Mouse (Mus musculus) brain, embryonic 14.5 days (tissue): Measurements from ENCODE around the gene Gm13695. TPM values are rescaled to one million over a fixed set of nuclear protein-coding genes. Genes with fewer than 3 reads are reported as not detected.
A peak's percentile ranks its signal among the peaks of the same experiment; 100 is the strongest.
"Not testable (repeated sequence)": the region's sequence is repeated elsewhere in the genome, so short reads cannot be mapped to it uniquely, and the experiment has no call there.

ENCODE experiments used
- DNase-seq: peaks from one replicate; pipeline ENCODE4 v3.0.0-alpha.2; 2011; ENCODE audit warnings: low read depth
- CTCF ChIP-seq: fragments of 200-500 bp; IDR thresholded peaks from 2 replicates; pipeline ENCODE4 v1.5.1; 2012; ENCODE audit warnings: inconsistent platforms, mild to moderate bottlenecking, moderate library complexity, borderline replicate concordance; ENCODE audit not compliant: insufficient read depth, insufficient read length; ENCODE audit errors: extremely low read depth
- POLR2A ChIP-seq: fragments of 200-500 bp; IDR thresholded peaks from 2 replicates; pipeline ENCODE4 v1.6.1; 2012; ENCODE audit warnings: mild to moderate bottlenecking, inconsistent platforms, borderline replicate concordance; ENCODE audit not compliant: poor library complexity, insufficient read depth, insufficient read length, severe bottlenecking; ENCODE audit errors: extremely low read depth
- polyA plus RNA-seq: library from polyadenylated mRNA; depleted of rRNA; stranded (reverse); fragments of >200 nt; gene quantifications from 2 replicates; pipeline ENCODE4 v1.2.3, GENCODE M21; 2012; rRNA removed

Gene Gm13695
- polyA plus RNA-seq = not detected in 2 replicates

DNA sequence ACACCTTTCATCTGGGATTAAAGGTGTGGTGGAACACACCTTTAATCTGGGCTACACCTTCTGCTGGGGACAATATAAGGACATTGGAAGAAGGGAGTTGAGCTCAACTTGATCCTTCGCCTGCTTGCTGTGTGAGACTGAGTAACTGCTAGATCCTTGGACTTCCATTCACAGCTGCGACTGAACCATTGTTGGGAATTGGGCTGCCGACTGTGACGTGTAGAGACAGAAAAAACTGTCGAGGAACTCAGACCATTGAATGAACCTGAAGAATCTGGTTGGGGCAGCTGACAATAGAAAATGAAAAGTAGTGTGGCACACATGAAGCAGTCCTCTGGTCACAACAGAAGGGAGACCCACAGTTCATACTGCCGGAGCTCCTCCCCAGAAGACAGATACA lies at the start of gene Gm13695:
Gm13695 (plus strand) TSS at position 301 of the 400 bp plus-strand sequence.
- not testable (repeated sequence) for DNase-seq

DNA sequence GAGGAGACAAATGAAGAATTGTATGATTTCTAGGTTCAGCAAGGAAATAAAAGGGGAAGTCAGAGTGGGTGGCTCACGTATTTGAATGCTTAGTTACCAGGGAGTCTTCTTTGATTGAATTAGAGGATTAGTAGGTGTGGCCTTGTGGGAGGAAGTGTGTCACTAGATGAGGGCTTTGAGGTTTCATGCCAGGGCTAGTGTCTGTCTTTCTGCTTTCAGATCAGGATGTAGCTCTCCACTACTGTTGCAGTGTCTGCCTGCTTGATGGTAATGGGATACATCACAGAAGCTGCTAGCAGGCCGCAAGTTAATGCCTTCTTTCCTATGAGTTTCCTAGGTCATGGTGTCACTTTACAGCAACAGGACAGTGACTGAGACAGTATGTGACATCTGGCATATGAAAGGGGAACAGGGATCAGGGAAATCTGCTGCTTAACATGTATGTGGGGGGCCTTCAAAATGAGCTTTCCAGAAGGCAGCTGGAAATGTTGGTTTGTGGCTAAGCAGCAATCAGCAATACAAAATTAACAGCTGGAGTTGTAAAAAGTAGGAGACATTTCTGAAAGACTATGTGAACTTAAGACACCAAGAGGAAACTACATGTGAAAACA lies 37.5 kb upstream of the Gm13695 start:
- TF ChIP-seq POLR2A (no peak), CTCF (no peak)
- no peak for DNase-seq

DNA sequence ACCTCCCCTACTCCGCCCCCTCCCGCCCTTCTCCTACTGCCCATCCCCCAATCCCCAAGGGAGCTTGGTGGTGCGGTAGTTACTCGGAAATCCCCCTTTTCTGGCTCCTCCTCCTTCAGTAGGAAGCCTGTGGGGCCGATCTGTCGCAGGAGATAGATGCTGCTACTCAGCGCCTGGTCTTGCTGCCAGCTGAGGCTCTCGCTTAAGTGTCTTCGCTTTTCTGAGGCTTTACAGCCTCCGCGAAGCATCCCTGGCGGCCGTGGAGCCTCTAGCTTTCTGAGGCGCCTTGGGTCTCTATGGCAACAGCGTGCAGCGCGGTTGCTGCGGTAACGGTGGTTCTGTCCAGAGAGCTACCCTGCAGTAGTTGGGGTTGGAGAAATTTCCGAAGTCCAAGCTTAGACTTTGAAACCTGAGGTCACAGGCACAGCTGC lies 26.2 kb upstream of the Gm13695 start, which contains the start of gene Zswim2:
Zswim2 (minus strand) TSS at position 298 of the 431 bp plus-strand sequence.
- peak; percentile 2; the same call in 1 of the 2 replicates for TF ChIP-seq CTCF
- no peak for TF ChIP-seq POLR2A
- peak; percentile 95 for DNase-seq

DNA sequence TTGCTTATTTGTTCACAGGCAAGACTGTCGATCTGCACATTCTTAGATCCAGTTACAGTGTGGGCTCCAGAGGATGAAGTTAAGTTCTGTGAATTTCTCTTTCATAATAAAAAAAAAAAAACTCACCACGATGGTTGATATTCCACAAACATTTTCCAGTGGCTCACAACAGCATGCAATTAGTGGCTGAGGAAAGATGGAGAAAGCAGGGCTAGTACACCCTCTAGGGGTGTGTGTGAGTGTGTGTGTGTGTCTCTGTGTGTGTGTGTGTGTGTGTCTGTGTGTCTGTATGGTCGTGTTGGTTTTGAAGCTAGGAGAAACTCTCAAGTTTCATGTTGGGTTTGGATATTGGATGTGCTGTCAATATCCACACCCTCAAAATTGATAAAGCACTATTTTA lies 25.7 kb upstream of the Gm13695 start:
- no peak for DNase-seq

DNA sequence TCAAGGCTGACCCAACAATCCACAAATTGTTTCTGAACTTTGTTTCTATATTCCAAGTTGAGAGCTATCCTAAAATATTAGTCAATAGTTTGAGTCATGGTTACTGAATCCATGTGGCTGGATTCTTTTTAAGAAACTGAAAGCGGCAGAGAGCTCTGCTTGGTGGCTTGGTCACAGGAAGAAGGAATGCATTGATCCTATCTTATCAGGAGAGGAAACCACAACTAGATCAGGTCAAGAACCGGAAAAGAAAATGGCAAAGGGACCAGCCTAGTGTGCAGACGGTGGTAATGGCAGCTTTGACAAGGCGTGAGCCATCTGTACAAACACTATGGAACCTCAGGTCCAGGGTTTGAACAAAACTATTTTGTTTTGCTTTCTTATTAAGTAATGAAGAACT lies 25.3 kb upstream of the Gm13695 start:
- no peak for TF ChIP-seq POLR2A
- no peak for TF ChIP-seq CTCF

More for the DNA sequence above, 25.7 kb upstream of the Gm13695 start:
- no peak for TF ChIP-seq CTCF
- no peak for TF ChIP-seq POLR2A

DNA sequence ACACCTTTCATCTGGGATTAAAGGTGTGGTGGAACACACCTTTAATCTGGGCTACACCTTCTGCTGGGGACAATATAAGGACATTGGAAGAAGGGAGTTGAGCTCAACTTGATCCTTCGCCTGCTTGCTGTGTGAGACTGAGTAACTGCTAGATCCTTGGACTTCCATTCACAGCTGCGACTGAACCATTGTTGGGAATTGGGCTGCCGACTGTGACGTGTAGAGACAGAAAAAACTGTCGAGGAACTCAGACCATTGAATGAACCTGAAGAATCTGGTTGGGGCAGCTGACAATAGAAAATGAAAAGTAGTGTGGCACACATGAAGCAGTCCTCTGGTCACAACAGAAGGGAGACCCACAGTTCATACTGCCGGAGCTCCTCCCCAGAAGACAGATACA lies 11.7 kb upstream of the Gm13695 start, which contains the start of gene Gm13698:
Gm13698 (plus strand) TSS at position 301 of the 400 bp plus-strand sequence.
- DNase-seq = not testable (repeated sequence)

More for the DNA sequence above, 25.3 kb upstream of the Gm13695 start:
- no peak for DNase-seq

DNA sequence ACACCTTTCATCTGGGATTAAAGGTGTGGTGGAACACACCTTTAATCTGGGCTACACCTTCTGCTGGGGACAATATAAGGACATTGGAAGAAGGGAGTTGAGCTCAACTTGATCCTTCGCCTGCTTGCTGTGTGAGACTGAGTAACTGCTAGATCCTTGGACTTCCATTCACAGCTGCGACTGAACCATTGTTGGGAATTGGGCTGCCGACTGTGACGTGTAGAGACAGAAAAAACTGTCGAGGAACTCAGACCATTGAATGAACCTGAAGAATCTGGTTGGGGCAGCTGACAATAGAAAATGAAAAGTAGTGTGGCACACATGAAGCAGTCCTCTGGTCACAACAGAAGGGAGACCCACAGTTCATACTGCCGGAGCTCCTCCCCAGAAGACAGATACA lies 5.9 kb upstream of the Gm13695 start, which contains the start of gene Gm13693:
Gm13693 (plus strand) TSS at position 301 of the 400 bp plus-strand sequence.
- DNase-seq = not testable (repeated sequence)

DNA sequence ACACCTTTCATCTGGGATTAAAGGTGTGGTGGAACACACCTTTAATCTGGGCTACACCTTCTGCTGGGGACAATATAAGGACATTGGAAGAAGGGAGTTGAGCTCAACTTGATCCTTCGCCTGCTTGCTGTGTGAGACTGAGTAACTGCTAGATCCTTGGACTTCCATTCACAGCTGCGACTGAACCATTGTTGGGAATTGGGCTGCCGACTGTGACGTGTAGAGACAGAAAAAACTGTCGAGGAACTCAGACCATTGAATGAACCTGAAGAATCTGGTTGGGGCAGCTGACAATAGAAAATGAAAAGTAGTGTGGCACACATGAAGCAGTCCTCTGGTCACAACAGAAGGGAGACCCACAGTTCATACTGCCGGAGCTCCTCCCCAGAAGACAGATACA lies 5.7 kb downstream of the Gm13695 start, which contains the start of gene Gm13696:
Gm13696 (plus strand) TSS at position 301 of the 400 bp plus-strand sequence.
- not testable (repeated sequence) for DNase-seq

DNA sequence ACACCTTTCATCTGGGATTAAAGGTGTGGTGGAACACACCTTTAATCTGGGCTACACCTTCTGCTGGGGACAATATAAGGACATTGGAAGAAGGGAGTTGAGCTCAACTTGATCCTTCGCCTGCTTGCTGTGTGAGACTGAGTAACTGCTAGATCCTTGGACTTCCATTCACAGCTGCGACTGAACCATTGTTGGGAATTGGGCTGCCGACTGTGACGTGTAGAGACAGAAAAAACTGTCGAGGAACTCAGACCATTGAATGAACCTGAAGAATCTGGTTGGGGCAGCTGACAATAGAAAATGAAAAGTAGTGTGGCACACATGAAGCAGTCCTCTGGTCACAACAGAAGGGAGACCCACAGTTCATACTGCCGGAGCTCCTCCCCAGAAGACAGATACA lies 11.5 kb downstream of the Gm13695 start, which contains the start of gene Gm13694:
Gm13694 (plus strand) TSS at position 301 of the 400 bp plus-strand sequence.
- not testable (repeated sequence) for DNase-seq

DNA sequence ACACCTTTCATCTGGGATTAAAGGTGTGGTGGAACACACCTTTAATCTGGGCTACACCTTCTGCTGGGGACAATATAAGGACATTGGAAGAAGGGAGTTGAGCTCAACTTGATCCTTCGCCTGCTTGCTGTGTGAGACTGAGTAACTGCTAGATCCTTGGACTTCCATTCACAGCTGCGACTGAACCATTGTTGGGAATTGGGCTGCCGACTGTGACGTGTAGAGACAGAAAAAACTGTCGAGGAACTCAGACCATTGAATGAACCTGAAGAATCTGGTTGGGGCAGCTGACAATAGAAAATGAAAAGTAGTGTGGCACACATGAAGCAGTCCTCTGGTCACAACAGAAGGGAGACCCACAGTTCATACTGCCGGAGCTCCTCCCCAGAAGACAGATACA lies 17.3 kb downstream of the Gm13695 start, which contains the start of gene Gm13697:
Gm13697 (plus strand) TSS at position 301 of the 400 bp plus-strand sequence.
- not testable (repeated sequence) for DNase-seq

DNA sequence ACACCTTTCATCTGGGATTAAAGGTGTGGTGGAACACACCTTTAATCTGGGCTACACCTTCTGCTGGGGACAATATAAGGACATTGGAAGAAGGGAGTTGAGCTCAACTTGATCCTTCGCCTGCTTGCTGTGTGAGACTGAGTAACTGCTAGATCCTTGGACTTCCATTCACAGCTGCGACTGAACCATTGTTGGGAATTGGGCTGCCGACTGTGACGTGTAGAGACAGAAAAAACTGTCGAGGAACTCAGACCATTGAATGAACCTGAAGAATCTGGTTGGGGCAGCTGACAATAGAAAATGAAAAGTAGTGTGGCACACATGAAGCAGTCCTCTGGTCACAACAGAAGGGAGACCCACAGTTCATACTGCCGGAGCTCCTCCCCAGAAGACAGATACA lies 23.1 kb downstream of the Gm13695 start, which contains the start of gene Gm13691:
Gm13691 (plus strand) TSS at position 301 of the 400 bp plus-strand sequence.
- not testable (repeated sequence) for DNase-seq

DNA sequence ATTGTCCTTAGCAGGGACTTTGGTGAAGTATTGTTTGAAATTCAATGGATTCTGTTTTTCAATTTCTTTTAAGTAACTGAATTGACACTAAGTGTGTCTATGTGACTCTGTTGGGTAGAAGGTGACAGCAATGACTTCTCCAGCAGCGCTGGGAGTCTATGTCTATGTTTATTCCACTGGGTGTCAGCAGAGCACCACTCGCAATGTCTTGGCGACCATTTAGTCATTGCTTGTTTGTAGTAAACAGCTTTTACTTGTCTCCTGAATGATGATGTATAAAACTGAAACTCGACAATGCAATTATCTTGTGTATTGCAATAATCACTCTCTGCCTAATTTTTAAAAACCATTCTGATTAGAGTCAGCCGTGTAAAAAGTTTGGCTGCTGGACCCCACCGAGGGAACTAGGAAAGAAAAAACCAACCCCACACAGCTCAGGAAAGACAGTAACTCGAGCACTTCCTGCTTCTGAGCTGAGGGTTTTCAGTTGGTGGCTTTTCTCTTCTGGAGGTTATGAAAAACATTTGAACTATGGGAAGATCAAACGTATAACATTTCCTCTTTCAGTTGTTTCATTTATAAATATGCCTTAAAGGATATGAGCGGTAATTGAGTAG lies 26.6 kb downstream of the Gm13695 start:
- DNase-seq = not testable (repeated sequence)

DNA sequence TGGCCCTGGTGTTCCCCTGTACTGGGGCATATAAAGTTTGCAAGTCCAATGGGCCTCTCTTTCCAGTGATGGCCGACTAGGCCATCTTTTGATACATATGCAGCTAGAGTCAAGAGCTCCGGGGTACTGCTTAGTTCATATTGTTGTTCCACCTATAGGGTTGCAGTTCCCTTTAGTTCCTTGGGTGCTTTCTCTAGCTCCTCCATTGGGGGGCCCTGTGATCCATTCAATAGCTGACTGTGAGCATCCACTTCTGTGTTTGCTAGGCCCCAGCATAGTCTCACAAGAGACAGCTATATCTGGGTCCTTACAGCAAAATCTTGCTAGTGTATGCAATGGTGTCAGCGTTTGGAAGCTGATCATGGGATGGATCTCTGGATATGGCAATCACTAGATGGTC lies 27.4 kb downstream of the Gm13695 start:
- DNase-seq = not testable (repeated sequence)

DNA sequence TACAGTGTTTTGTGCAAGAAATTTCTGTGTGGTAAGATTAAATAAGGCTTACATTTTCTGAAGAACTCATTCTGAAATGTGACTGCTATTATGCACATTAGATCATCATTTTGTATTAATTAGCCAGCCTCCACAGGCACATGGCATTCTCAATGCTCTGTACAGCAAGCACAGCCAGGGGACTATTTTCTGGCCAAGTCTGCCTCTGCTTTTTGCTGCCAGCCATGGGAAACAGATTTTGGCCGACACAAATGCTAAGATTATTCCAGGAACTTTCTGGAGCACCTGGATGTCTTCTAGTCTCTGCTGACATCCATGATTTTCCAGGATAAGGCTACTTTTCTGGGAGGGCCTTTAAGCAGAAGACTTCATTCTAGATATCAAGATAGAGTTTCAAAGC lies 41.8 kb downstream of the Gm13695 start:
- DNase-seq = peak; percentile 67
- TF ChIP-seq CTCF (no peak), POLR2A (no peak)

DNA sequence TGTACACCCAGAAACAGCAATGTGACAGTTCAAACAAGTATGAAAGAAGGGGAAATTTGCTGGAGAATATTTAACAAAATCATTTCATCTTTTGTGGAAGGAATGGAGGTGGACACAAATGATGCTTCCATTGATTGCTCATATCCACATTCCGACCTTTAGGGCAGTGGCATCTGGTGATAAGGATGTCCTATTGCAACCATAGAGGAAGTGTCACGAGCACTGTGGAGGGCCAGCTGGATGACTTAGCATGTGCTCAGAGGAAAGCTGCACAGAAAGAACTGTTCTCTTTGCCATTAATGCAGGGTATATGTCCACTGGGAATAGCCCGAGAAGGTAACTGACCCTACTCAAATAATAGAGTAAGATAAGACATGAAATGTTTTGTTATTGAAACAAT lies 42.7 kb downstream of the Gm13695 start:
- no peak for DNase-seq
- TF ChIP-seq POLR2A = no peak
- no peak for TF ChIP-seq CTCF

DNA sequence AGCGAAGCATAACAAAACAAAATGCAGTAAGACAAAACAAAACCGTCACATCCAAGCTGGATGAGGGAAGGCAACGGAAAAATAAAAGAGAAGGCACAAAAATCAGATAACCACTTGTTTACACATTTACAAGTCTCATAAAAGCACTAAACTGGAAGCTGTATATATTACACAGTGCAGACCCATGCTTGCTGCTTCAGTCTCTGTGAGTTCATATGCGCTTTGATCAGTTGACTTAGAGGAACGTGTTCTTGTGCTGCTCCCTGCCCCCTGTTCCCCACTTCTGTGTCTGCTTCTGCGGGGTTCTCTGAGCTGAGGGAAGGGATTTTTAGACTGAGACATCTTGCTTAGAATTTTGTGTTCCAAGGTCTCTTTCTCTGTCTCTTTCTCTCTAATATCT lies 47.5 kb downstream of the Gm13695 start:
- no peak for DNase-seq

DNA sequence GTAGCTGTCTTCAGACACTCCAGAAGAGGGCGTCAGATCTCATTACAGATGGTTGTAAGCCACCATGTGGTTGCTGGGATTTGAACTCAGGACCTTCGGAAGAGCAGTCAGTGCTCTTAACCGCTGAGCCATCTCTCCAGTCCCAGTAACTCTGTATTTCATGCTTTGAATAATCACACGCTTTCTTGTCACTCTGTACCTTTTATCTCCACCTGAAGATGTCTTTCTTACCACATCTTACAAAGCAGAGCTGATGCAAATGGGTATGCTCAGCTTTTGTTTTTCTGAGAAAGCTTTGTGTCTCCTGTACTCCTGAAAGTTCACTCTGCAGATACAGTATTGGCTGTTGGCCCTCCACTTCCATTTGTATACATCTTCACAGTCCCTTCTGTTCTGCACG lies 49.2 kb downstream of the Gm13695 start:
- DNase-seq = not testable (repeated sequence)

More for the DNA sequence above, 47.5 kb downstream of the Gm13695 start:
- TF ChIP-seq CTCF (no peak), POLR2A (no peak)
